Mouse (Mus musculus): Measurements from ENCODE around the gene Gm45785. TPM values are rescaled to one million over a fixed set of nuclear protein-coding genes. Genes with fewer than 3 reads are reported as not detected.

The Gm45785 gene
- polyA plus RNA-seq, 1 experiment from 2014 or later, result not detected

DNA sequence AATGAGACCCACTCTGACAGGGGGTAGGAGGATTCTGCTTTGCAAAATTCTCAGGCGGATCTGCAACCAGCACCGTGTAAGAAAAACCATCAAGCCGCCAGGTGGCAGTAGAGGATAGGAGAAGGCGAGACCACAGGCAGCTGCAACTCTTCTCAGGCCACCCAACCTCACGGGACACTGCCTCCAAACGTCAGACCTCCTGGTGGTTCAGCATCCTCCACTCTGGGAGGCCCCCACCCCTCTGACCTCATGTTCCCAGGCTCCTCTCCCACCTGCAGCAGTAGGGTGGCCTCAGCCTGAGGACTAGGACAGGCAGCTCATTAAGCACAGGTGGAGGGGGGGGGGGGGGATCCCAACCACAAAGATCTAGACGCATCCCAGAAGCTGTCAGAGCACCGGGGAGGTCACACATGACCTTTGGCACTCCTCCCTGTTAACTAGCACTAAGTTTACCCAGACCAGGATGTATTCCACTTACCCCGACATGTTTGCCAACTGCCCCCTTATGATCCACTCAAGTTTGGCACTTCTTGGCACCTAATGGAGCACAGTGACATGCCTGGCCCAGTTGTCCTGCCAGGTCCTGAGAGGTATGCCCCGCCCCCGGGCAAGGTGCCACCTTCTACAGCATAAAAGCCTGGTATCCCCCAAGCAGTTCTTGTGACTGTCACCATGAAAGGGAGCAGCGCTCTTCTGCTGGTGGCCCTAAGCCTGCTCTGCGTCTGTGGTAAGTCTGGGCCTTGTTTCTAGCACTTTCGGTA, 11.0 kb downstream of the Gm45785 start, which contains the start of gene Scgb1c1:
Gene Scgb1c1 (plus strand): TSS at position 643 of the 761 bp plus-strand sequence.
- Histone ChIP-seq H3K4me1 (peaks cover 10% of the 10 kb centered on the region; the same call in 1 of the 2 replicates), H3K9ac (no peak within 1 kb of the TSS), H3K4me3 (no peak within 1 kb of the TSS), H3K27me3 (replicated peaks) (peaks cover 70% of the 10 kb centered on the region), H3K36me3 (no peaks in the 10 kb centered on the region), H3K27ac (replicated peaks) (no peak within 1 kb of the TSS), H3K9me3 (no peaks in the 10 kb centered on the region), H3K4me2 (no peak within 1 kb of the TSS)
- no peak; the same call in 1 of the 2 replicates for ATAC-seq (ENCODE audit: extremely low read depth, insufficient number of reproducible peaks, low FRiP score, low TSS enrichment)
- 25% methylated on average over 14 of the region's 14 CpGs for WGBS

- no peak overlapping the region for H3K27ac ChIP-seq (replicated peaks)
- H3K9me3 ChIP-seq, result no peaks in the 10 kb centered on the region
- WGBS, result 61% methylated on average over 7 of the region's 7 CpGs
- no peak overlapping the region for H3K4me2 ChIP-seq
- H3K9ac ChIP-seq, result no peak overlapping the region
- no peak overlapping the region for H3K4me3 ChIP-seq
- ATAC-seq (ENCODE audit: extremely low read depth, insufficient number of reproducible peaks, low FRiP score, low TSS enrichment), result no peak
- H3K4me1 ChIP-seq, result peaks cover 10% of the 10 kb centered on the region; the same call in 1 of the 2 replicates
- H3K27me3 ChIP-seq (replicated peaks), result peaks cover 83% of the 10 kb centered on the region
- H3K36me3 ChIP-seq, result no peaks in the 10 kb centered on the region
Measured at GRCm38 (mm10) chr7:140843806-140844205, 12.3 kb downstream of the Gm45785 start.

DNA sequence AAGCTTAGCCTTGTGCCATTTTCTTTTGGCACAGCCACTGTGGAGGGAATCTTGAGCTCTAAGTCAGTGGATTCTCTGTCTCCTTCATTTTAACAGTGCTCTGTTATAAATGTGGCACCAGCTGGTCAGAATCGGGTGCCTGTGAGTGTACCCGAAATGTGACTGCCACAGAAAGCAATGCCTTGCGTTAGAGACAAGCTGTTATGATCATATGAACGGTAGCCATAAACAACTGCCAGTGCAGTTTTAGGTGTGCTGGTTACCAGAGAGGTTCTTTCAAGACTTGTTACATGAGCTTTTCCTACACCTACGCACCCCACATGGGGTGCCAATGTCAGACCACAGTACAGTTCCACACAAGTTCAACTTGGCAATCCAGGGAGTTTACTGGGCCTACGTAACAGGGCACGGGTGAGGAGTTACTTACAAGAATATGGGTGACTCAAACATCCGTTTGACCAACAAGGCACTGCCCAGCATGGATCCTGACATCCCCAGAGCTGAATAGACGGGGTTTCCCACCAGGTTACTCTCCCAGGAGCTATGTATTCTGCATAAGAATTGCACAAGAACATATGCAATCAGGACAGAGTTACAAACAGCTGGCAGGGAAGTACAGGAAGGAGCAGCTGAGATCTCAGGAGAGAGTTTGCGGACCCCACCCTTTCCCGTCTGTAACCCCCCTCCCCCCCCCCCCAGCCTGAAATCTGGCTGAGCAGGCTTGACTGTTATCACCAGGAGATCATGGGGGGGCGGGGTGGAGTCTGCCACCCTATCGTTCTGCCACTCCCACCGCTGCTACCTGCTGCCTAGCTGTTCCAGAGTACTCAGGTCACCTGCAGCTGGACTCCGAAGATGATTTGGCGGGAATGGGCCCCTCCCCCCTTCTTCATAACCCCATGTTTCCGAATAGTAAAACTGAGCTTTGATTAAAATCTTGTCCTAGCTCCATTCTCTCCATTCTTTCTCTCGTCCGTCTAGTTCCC, 15.1 kb downstream of the Gm45785 start:
- H3K27me3 ChIP-seq (replicated peaks), result peaks cover 92% of the 10 kb centered on the region
- no peak overlapping the region for H3K4me3 ChIP-seq
- ATAC-seq (ENCODE audit: extremely low read depth, insufficient number of reproducible peaks, low FRiP score, low TSS enrichment), result no peak
- H3K27ac ChIP-seq (replicated peaks), result no peak overlapping the region
- H3K36me3 ChIP-seq, result no peaks in the 10 kb centered on the region
- H3K4me1 ChIP-seq, result no peaks in the 10 kb centered on the region
- H3K9ac ChIP-seq, result no peak overlapping the region
- no peaks in the 10 kb centered on the region for H3K9me3 ChIP-seq
- WGBS, result 30% methylated on average over 19 of the region's 19 CpGs
- H3K4me2 ChIP-seq, result no peak overlapping the region

GRCm38 (mm10) chr7:140839556-140839955, 16.6 kb downstream of the Gm45785 start:
- Histone ChIP-seq H3K4me1 (no peaks in the 10 kb centered on the region), H3K4me3 (no peak overlapping the region), H3K9me3 (no peaks in the 10 kb centered on the region), H3K27ac (replicated peaks) (no peak overlapping the region), H3K27me3 (replicated peaks) (peaks cover 93% of the 10 kb centered on the region), H3K4me2 (no peak overlapping the region), H3K36me3 (no peaks in the 10 kb centered on the region), H3K9ac (no peak overlapping the region)
- no peak for ATAC-seq (ENCODE audit: extremely low read depth, insufficient number of reproducible peaks, low FRiP score, low TSS enrichment)
- WGBS, result 55% methylated on average over 5 of the region's 5 CpGs

DNA sequence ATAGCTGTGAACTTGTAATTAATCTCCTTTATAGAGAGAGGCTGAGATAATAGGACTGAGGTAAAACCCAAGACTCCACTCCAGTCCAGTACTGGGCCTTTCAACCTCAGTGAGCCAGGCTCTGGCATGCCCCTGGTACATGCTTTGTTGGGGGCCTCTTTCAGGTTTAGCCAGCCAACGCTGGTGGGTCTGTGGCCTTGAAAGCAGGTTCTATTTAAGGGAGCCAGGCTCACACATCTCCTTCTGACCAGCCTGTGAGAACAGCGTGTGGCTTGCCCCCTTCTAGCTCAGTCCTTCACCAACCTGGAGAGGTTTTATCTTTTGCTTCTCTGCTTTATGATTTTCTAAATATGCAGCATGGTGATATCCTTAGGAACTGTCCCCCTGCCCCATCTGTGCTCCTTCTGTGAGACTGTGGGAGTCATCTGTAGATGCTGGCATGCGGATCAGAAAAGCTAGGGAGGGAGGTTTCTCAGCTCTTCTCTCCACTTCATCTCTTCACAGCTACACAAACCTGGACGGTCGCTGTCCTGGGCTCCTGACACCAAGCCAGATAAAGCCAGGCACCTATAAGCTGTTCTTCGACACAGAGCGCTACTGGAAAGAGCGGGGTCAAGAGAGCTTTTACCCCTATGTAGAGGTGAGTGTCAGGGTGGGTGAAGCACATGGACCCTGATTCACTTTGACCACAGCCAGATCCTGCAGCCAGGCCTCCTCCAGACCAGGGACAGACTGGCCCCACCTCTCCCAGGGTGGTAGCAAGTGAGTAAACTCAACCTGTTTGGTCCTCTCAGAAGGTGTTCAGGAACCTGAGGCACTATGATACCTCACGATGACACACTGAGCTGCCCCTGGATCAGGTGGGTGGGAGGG, 19.7 kb downstream of the Gm45785 start:
- Histone ChIP-seq H3K9ac (no peak overlapping the region), H3K4me2 (no peak overlapping the region), H3K4me1 (no peaks in the 10 kb centered on the region), H3K27me3 (replicated peaks) (peaks cover 77% of the 10 kb centered on the region), H3K36me3 (no peaks in the 10 kb centered on the region), H3K27ac (replicated peaks) (no peak overlapping the region), H3K9me3 (no peaks in the 10 kb centered on the region), H3K4me3 (no peak overlapping the region)
- ATAC-seq (ENCODE audit: extremely low read depth, insufficient number of reproducible peaks, low FRiP score, low TSS enrichment), result no peak
- WGBS, result 65% methylated on average over 9 of the region's 9 CpGs

DNA sequence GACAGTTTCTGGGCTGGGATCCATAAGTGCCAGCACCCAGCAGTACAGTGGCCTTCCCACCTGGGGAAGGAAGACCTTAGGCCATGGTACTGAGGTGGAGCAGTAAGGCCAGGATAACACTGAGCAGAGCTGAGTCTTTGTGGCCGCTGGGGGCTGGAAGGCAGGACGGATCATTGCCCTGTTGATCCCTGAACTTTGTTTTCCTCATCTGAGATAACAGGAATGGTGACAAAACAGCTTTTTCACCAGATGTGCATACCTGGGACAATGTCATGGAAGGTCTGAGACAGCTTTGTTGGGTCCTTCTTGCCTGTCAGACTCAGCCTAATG, 20.4 kb downstream of the Gm45785 start:
- Histone ChIP-seq H3K27ac (replicated peaks) (no peak overlapping the region), H3K36me3 (no peaks in the 10 kb centered on the region), H3K4me2 (no peak overlapping the region), H3K9ac (no peak overlapping the region), H3K4me3 (no peak overlapping the region), H3K9me3 (no peaks in the 10 kb centered on the region), H3K27me3 (replicated peaks) (peaks cover 71% of the 10 kb centered on the region), H3K4me1 (no peaks in the 10 kb centered on the region)
- ATAC-seq (ENCODE audit: extremely low read depth, insufficient number of reproducible peaks, low FRiP score, low TSS enrichment), result no peak
- WGBS, result 59% methylated on average over 2 of the region's 2 CpGs

DNA sequence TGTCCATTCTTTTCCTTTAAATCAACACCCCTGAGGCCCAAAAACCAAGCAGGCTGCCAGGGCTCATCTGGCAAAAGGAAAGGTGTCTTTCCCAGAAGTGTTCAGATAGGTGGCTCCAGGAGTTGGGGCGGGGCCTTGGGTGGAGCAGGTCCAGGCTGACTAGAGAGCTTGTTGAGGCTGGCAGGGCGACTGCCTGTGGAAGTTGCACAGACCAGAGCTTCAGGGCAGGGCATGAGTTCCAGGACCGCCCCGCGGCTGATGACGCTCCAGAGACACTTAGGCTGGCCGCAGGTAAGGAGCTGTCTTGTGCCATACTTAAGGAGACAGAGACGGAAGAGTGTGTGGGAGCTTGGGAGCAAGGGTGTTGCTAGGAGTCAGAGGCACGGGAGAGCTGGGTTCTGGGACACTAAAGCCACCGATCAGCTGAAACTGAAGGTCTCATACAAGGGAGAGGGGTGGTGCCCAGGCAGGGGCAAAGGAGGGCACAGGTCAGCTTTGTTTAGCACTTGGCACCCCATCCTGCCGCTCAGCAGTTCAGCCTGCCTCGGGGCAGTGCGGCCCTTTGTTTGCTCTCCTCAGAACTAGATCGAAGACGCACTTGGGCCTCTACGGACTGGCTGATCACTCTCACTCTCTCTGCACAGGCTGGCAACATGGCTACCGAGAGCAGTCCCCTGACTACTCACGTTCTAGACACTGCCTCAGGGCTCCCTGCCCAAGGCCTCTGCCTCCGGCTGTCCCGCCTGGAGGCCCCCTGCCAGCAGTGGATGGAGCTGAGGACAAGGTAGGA, 21.0 kb downstream of the Gm45785 start, which contains the start of gene Urah:
Gene Urah (plus strand): TSS at position 51 of the 790 bp plus-strand sequence.
- H3K27me3 ChIP-seq (replicated peaks), result peaks cover 68% of the 10 kb centered on the region
- H3K36me3 ChIP-seq, result no peaks in the 10 kb centered on the region
- 42% methylated on average over 20 of the region's 20 CpGs for WGBS
- H3K9me3 ChIP-seq, result no peaks in the 10 kb centered on the region
- H3K27ac ChIP-seq (replicated peaks), result no peak within 1 kb of the TSS
- no peak within 1 kb of the TSS for H3K4me2 ChIP-seq
- no peak within 1 kb of the TSS for H3K4me3 ChIP-seq
- no peak for ATAC-seq (ENCODE audit: extremely low read depth, insufficient number of reproducible peaks, low FRiP score, low TSS enrichment)
- no peak within 1 kb of the TSS for H3K9ac ChIP-seq
- no peaks in the 10 kb centered on the region for H3K4me1 ChIP-seq

GRCm38 (mm10) chr7:140833341-140833740, 22.8 kb downstream of the Gm45785 start:
- Histone ChIP-seq H3K27me3 (replicated peaks) (peaks cover 51% of the 10 kb centered on the region), H3K4me1 (no peaks in the 10 kb centered on the region), H3K4me3 (no peak overlapping the region), H3K36me3 (no peaks in the 10 kb centered on the region), H3K9ac (no peak overlapping the region), H3K27ac (replicated peaks) (no peak overlapping the region), H3K9me3 (no peaks in the 10 kb centered on the region), H3K4me2 (no peak overlapping the region)
- no peak for ATAC-seq (ENCODE audit: extremely low read depth, insufficient number of reproducible peaks, low FRiP score, low TSS enrichment)
- WGBS, result 75% methylated on average over 4 of the region's 4 CpGs

DNA sequence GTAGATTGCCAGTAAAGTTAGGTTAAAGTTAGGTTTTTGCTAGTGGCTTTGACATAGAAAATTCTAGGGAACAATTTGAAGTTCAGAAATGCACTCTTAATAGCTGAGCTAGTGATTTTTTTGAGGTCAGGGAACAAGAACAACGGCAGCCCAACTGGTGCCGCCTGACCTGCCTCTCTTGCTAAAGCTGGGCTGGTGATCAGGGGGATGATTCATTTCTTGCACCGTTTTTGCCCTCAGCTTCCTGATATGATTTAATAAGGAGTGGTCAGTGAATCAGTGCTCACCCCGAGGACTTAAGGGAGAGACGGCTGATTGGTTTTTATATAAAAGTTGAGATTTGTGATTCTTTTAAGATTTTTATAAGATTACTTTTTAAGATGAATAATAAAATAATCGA, 24.7 kb downstream of the Gm45785 start:
- 57% methylated on average over 6 of the region's 6 CpGs for WGBS
- Histone ChIP-seq H3K9me3 (no peaks in the 10 kb centered on the region), H3K4me3 (no peak overlapping the region), H3K27ac (replicated peaks) (no peak overlapping the region), H3K4me2 (no peak overlapping the region), H3K27me3 (replicated peaks) (peaks cover 42% of the 10 kb centered on the region), H3K36me3 (no peaks in the 10 kb centered on the region), H3K4me1 (no peaks in the 10 kb centered on the region), H3K9ac (no peak overlapping the region)
- no peak for ATAC-seq (ENCODE audit: extremely low read depth, insufficient number of reproducible peaks, low FRiP score, low TSS enrichment)

- Histone ChIP-seq H3K27me3 (replicated peaks) (peaks cover 36% of the 10 kb centered on the region), H3K4me3 (no peak overlapping the region), H3K9me3 (no peaks in the 10 kb centered on the region), H3K27ac (replicated peaks) (no peak overlapping the region), H3K9ac (no peak overlapping the region), H3K36me3 (no peaks in the 10 kb centered on the region), H3K4me1 (no peaks in the 10 kb centered on the region), H3K4me2 (peak overlapping the region; percentile 14; the same call in 1 of the 2 replicates)
- WGBS, result 31% methylated on average over 8 of the region's 8 CpGs
- no peak for ATAC-seq (ENCODE audit: extremely low read depth, insufficient number of reproducible peaks, low FRiP score, low TSS enrichment)
Measured at GRCm38 (mm10) chr7:140828171-140828881, 27.8 kb downstream of the Gm45785 start.
